Mouse (Mus musculus) midbrain, embryonic 10.5 days (tissue): ENCODE measurements around the gene Gm17359. TPM values are rescaled to one million over a fixed set of nuclear protein-coding genes. Genes with fewer than 3 reads are reported as not detected.

Experiments used
- DNase-seq: peaks from one replicate; pipeline ENCODE4 v3.0.0-alpha.2; 2017; ENCODE audit warnings: low spot score
- H3K27ac ChIP-seq: fragments of 300-500 bp; sonication (generic); replicated peaks from 2 replicates; pipeline ENCODE4 v1.5.1; 2016; ENCODE audit warnings: mild to moderate bottlenecking
- H3K27me3 ChIP-seq: fragments of 300-500 bp; sonication (generic); 2 replicates; pipeline ENCODE4 v1.6.1; 2016; ENCODE audit warnings: low read depth, mild to moderate bottlenecking; ENCODE audit not compliant: poor library complexity, severe bottlenecking
- H3K36me3 ChIP-seq: fragments of 300-500 bp; sonication (generic); 2 replicates; pipeline ENCODE4 v1.6.1; 2016; ENCODE audit warnings: mild to moderate bottlenecking, moderate library complexity
- H3K4me1 ChIP-seq: fragments of 300-500 bp; sonication (generic); 2 replicates; pipeline ENCODE4 v1.6.1; 2016
- H3K4me3 ChIP-seq: fragments of 300-500 bp; sonication (generic); 2 replicates; pipeline ENCODE4 v1.5.1; 2016; ENCODE audit warnings: mild to moderate bottlenecking, moderate library complexity
- H3K9me3 ChIP-seq: fragments of 300-500 bp; sonication (generic); replicated peaks from 2 replicates; pipeline ENCODE4 v1.6.1; 2016; ENCODE audit warnings: mild to moderate bottlenecking
- WGBS: fragments of 180-500 bp; shearing (Covaris S2); methylation state at CpG from one replicate; pipeline ENCODE4 v1.1.7; 2016; 5-methylcytosine and 5-hydroxymethylcytosine counted together
- polyA plus RNA-seq: library from polyadenylated mRNA; unstranded; fragments of >200 nt; fragmentation: Nextera tagmentation; extraction: Ambion mirVana; gene quantifications from 2 replicates; pipeline ENCODE4 v1.2.1, GENCODE M21; 2016

Gm17359 gene
- polyA plus RNA-seq, 1 experiment from 2014 or later = 0.14 TPM

DNA sequence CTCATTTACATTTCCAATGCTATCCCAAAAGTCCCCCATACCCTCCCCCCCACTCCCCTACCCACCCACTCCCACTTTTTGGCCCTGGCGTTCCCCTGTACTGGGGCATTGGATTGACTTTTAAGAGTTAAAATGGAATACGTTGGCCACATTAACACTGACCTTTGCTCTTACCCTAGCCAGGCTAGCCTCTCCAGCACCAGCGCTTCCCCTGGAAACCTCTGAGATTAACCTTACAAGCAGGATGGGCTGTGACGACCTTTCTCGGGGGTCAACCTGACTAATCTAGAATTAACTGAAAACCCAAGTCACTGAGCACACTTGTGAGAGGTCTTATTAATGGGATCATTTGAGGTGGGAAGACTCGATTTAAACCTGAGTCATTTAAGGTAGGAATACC lies 31.8 kb downstream of the Gm17359 start:
- 48% methylated on average over 6 of the region's 6 CpGs for WGBS
- no peak for DNase-seq
- no peaks in the 10 kb centered on the region for H3K27me3 ChIP-seq
- no peaks in the 10 kb centered on the region for H3K9me3 ChIP-seq
- no peaks in the 10 kb centered on the region for H3K36me3 ChIP-seq
- H3K27ac ChIP-seq = no peak overlapping the region
- H3K4me1 ChIP-seq = peaks cover 6% of the 10 kb centered on the region; the same call in 1 of the 2 replicates
- H3K4me3 ChIP-seq = no peak overlapping the region

DNA sequence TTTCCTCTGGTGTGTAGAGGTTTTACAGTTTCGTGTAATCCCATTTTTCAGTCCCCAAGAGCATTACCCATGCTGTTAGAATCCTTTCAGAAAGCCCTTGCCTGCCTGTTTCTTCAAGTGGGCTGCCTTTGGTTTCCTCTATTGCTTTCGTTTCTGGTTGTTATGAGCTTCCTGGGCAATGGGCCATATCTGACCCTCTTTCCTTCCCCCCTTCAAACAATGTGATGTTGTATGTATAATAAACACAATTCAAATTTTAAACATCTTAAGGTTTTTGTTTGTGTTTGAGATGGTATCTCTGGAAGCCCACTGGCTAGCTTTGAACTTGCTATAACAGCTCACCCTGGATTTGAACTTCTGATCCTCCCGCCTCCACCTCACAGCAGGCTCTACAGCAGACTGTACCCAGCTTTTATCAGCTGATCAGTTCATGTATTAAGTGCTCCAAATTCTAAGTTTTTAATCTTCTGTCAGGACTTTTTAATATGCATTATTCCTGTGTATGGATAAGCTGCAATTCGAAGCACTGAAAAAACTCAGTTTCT lies 34.0 kb downstream of the Gm17359 start:
- no peaks in the 10 kb centered on the region for H3K36me3 ChIP-seq
- H3K4me3 ChIP-seq = no peak overlapping the region
- no peak for DNase-seq
- H3K4me1 ChIP-seq = peaks cover 6% of the 10 kb centered on the region; the same call in 1 of the 2 replicates
- H3K27me3 ChIP-seq = no peaks in the 10 kb centered on the region
- H3K27ac ChIP-seq = no peak overlapping the region
- H3K9me3 ChIP-seq = no peaks in the 10 kb centered on the region
- 78% methylated on average over 4 of the region's 4 CpGs for WGBS

GRCm38 (mm10) chr3:79371506-79372195 lies 35.2 kb downstream of the Gm17359 start:
- Histone ChIP-seq H3K4me3 (no peak overlapping the region), H3K9me3 (no peaks in the 10 kb centered on the region), H3K36me3 (no peaks in the 10 kb centered on the region), H3K27ac (no peak overlapping the region), H3K27me3 (no peaks in the 10 kb centered on the region), H3K4me1 (peaks cover 6% of the 10 kb centered on the region; the same call in 1 of the 2 replicates)
- DNase-seq = no peak
- WGBS = 89% methylated on average over 7 of the region's 7 CpGs

GRCm38 (mm10) chr3:79373930-79374329 lies 37.5 kb downstream of the Gm17359 start:
- H3K4me3 ChIP-seq = no peak overlapping the region
- no peaks in the 10 kb centered on the region for H3K36me3 ChIP-seq
- H3K27ac ChIP-seq = no peak overlapping the region
- no peak for DNase-seq
- no peaks in the 10 kb centered on the region for H3K9me3 ChIP-seq
- no peaks in the 10 kb centered on the region for H3K27me3 ChIP-seq
- 70% methylated on average over 3 of the region's 3 CpGs for WGBS
- peaks cover 17% of the 10 kb centered on the region for H3K4me1 ChIP-seq

DNA sequence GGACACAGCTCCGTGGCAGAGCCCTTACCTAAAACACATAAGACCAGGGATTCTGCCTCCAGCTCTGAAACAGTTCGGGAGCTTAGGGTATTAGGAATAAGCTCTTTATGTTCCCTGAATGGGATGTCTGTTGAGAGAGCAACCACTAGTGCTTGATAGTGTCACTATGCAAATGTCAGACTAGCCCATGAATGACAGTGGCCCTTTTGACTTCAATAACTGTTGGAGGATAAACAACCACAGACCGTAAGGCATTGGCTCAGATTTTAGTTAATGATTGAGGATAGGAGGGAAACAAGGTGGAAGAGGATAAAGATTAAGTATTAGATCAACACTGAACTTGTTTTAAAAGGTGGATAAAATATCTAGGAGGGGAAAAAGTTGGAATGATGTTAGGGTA lies 41.6 kb downstream of the Gm17359 start:
- Histone ChIP-seq H3K4me3 (no peak overlapping the region), H3K27me3 (no peaks in the 10 kb centered on the region), H3K9me3 (no peaks in the 10 kb centered on the region), H3K36me3 (no peaks in the 10 kb centered on the region), H3K27ac (no peak overlapping the region; the same call in 1 of the 2 replicates), H3K4me1 (peaks cover 19% of the 10 kb centered on the region)
- no peak for DNase-seq
- 17% methylated on average over 3 of the region's 3 CpGs for WGBS

DNA sequence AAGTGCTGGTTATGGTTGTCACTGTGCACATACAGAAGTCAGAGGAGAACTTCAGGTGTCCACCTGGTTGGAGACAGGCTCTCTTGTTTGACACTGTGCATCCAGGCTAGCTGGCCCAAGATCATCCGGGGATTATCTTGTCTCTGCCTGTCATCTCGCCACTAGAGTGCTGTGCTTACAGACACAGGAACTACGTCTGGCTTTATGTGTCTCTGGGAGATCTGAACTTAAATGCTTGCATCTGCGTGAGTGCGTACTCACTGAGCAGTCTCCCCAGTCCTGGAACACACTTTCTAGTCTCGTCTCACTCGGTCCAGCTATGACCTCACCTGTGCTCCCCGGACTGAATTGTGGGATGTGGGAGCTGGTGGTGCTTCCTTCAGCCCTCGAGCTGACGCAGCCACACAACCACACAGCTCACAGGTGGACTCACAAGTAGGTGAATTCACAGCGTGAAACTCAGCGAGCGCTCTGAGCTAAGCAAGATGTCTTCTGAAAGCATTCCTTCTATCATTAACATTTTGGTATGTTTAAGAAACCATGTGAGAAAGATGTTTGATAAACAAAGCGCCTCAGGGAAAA lies 42.9 kb downstream of the Gm17359 start:
- H3K27me3 ChIP-seq = no peaks in the 10 kb centered on the region
- WGBS = 79% methylated on average over 14 of the region's 14 CpGs
- H3K4me3 ChIP-seq = no peak overlapping the region
- no peaks in the 10 kb centered on the region for H3K36me3 ChIP-seq
- peaks cover 19% of the 10 kb centered on the region for H3K4me1 ChIP-seq
- DNase-seq = no peak
- H3K9me3 ChIP-seq = no peaks in the 10 kb centered on the region
- H3K27ac ChIP-seq = no peak overlapping the region

- DNase-seq = no peak
- no peaks in the 10 kb centered on the region for H3K9me3 ChIP-seq
- no peak overlapping the region for H3K27ac ChIP-seq
- 87% methylated on average over 6 of the region's 6 CpGs for WGBS
- H3K27me3 ChIP-seq = no peaks in the 10 kb centered on the region
- H3K4me3 ChIP-seq = no peak overlapping the region
- peaks cover 19% of the 10 kb centered on the region for H3K4me1 ChIP-seq
- H3K36me3 ChIP-seq = no peaks in the 10 kb centered on the region
Observed at GRCm38 (mm10) chr3:79379873-79380595, 43.6 kb downstream of the Gm17359 start.

DNA sequence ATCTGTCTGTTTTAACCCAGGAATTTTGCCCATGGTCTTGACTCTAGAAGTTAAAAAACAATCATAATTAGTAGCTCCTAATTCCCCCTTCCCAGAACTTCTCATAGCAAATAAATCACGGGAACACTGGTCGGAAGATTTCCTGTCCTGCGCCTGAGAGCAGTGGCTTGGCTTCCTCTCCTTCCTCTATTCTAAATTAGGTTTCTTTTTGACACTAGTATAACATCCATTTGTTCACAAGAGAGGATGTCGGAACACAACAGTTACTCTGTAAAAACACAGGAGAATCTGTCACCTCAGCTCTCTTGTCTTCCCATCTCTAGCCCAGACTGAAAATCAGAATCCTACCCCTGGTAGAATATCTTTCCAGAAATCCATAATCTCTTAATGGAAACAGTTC lies 44.9 kb downstream of the Gm17359 start:
- H3K27me3 ChIP-seq = no peaks in the 10 kb centered on the region
- peaks cover 19% of the 10 kb centered on the region for H3K4me1 ChIP-seq
- no peaks in the 10 kb centered on the region for H3K9me3 ChIP-seq
- no peak overlapping the region for H3K4me3 ChIP-seq
- H3K36me3 ChIP-seq = no peaks in the 10 kb centered on the region
- DNase-seq = no peak
- WGBS = 89% methylated on average over 4 of the region's 4 CpGs
- H3K27ac ChIP-seq = no peak overlapping the region

DNA sequence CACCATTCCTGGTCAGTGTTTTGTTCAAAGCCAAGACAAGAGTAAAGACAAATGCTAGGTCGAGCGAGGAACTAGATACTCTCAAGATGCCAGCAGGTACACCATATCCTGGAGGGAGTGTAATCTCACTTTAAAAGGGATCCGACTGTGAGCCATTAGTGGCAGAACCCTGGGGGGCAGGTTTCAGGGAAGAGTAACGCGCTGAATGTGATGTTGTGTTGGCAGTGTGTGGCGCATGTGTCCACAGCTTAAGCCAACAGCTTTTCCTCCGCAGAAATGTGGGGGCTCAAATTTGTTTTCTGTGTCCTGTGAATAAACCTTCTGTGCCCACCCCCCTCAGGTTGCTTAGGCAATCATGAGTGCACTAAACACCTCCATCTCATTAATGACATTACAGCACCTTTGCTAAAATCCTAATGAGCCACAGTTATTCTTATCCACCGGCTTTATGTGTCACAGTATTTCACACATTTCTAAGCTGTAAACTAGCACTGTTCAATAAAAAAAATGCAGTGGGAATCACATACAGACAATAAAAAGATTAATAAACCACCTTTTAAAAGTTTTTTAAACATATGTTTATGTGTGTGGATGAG lies 49.1 kb downstream of the Gm17359 start:
- no peak for DNase-seq
- no peaks in the 10 kb centered on the region for H3K27me3 ChIP-seq
- H3K9me3 ChIP-seq = no peaks in the 10 kb centered on the region
- 15% methylated on average over 8 of the region's 8 CpGs for WGBS
- no peaks in the 10 kb centered on the region for H3K36me3 ChIP-seq
- no peak overlapping the region for H3K27ac ChIP-seq
- H3K4me3 ChIP-seq = no peak overlapping the region
- no peaks in the 10 kb centered on the region for H3K4me1 ChIP-seq

DNA sequence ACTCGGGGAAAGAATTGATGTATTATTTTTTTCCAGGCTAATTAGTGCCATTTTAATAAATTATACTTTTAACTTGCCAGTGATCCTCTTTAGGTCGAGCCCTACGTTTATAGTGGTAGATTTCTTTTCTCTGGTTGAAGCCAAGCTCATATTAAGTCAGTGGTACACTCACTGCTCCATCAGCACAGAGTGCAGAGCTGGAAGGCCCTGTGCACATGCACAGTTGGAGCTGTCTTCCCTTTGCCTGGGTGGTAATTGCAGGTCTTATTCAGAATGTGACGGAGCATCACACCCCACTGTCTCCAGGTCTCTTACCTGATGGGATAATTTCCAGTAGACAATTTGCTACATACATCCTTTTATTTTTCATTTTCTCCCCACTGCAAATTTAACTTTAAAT lies 52.6 kb downstream of the Gm17359 start:
- WGBS = 86% methylated on average over 4 of the region's 4 CpGs
- no peaks in the 10 kb centered on the region for H3K27me3 ChIP-seq
- no peaks in the 10 kb centered on the region for H3K36me3 ChIP-seq
- no peak overlapping the region for H3K27ac ChIP-seq
- DNase-seq = no peak
- peaks cover 6% of the 10 kb centered on the region for H3K9me3 ChIP-seq
- no peaks in the 10 kb centered on the region for H3K4me1 ChIP-seq
- H3K4me3 ChIP-seq = no peak overlapping the region

DNA sequence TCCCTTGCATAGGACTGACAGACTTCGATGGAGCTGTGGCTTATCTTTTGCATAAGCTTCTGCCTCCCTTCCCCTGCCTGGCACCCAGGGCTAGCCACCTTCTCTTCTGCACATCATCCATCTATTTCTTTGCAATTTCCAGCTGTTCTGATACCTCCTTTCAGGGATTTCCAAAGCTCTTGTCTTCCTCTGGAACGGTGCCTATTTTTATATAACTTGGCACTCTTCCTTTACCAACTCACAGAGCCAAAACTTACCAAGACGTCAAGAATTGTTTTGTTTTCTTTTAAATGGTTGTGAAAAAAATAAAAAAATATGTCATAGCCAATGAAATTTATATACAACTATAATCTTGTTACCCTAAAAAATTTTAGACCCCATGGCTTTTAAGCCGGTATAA lies 64.1 kb downstream of the Gm17359 start:
- H3K27me3 ChIP-seq = no peaks in the 10 kb centered on the region
- no peak overlapping the region for H3K27ac ChIP-seq
- DNase-seq = no peak
- WGBS = 87% methylated on average over 4 of the region's 4 CpGs
- no peaks in the 10 kb centered on the region for H3K4me1 ChIP-seq
- H3K36me3 ChIP-seq = no peaks in the 10 kb centered on the region
- H3K9me3 ChIP-seq = no peaks in the 10 kb centered on the region
- H3K4me3 ChIP-seq = no peak overlapping the region

DNA sequence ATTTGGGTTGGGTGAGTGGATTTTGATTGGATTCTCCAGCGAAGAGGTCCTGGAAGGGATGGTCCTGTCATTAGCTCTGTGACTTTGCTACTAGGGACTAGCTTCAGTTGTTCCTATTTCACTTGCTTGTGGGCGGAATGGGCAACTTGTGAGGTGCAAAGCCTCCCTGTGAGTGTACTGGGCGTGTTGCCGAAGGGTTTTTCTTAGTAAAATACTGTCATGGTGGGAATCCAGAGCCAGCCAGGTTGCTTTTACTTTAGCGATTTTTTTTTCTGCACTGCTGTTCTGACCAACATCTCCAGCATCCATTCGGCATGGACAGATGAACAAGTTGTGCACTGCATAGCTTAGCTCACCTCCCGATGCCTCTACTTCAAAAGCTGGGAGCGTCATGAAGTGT lies 65.6 kb downstream of the Gm17359 start:
- Histone ChIP-seq H3K27me3 (no peaks in the 10 kb centered on the region), H3K4me1 (no peaks in the 10 kb centered on the region), H3K27ac (no peak overlapping the region), H3K9me3 (no peaks in the 10 kb centered on the region), H3K4me3 (no peak overlapping the region), H3K36me3 (no peaks in the 10 kb centered on the region)
- 89% methylated on average over 8 of the region's 8 CpGs for WGBS
- DNase-seq = no peak
